Mouse (Mus musculus) stomach, postnatal 0 days (tissue): ENCODE measurements around the gene St3gal4.

Experiments
- CTCF ChIP-seq: IDR thresholded peaks from 2 replicates; pipeline ENCODE4 v1.5.1; 2016; ENCODE audit warnings: antibody characterized with exemption, low read depth, mild to moderate bottlenecking, moderate library complexity
- EP300 ChIP-seq: optimal IDR thresholded peaks from 2 replicates; pipeline ENCODE3; 2016; ENCODE audit warnings: antibody characterized with exemption

GRCm38 (mm10) chr9:35098762-35099161, 20.3 kb downstream of the St3gal4 start:
- no peak for TF ChIP-seq CTCF
- no peak for TF ChIP-seq EP300
